Mouse (Mus musculus): ENCODE measurements around the gene Zc3hav1. TPM values are rescaled to one million over a fixed set of nuclear protein-coding genes. Genes with fewer than 3 reads are reported as not detected.

Gene Zc3hav1
- total and polyA plus RNA-seq, 2 experiments from 2014 or later, result 2.1 to 3.5 TPM

GRCm38 (mm10) chr6:38339078-38339477 lies 15.3 kb downstream of the Zc3hav1 start:
- 72% methylated on average over 2 of the region's 2 CpGs for WGBS

DNA sequence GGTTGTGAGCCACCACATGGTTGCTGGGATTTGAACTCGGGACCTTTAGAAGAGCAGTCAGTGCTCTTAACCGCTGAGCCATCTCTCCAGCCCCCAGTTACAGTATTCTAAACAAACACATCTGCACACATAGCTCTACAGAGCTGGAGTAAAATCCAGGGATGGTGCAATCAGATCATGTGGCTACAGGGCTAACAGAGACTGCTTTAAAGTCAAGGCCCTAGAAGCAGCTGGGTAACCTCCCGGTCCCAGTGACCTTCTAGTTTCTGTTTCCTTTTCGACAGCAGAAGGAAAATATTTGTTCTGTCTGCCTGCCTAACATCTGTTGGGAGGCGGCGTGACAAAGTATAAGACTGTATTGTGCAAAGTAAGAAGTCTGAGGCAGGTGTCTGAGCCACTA lies 16.5 kb downstream of the Zc3hav1 start:
- DNase-seq (ENCODE audit: low spot score) (no peak), ATAC-seq (ENCODE audit: low FRiP score) (no peak)
- Histone ChIP-seq H3K4me3 (ENCODE audit: low read depth, low read length) (no peak overlapping the region), H3K9ac (replicated peaks; ENCODE audit: low read length, poor library complexity, severe bottlenecking) (no peak overlapping the region), H3K9me3 (ENCODE audit: low read length) (no peaks in the 10 kb centered on the region), H3K27me3 (ENCODE audit: insufficient read depth, low read length) (no peaks in the 10 kb centered on the region), H3K4me2 (ENCODE audit: low read depth, low read length, poor library complexity, severe bottlenecking) (no peak overlapping the region), H3K4me1 (ENCODE audit: insufficient read depth, low read length) (no peaks in the 10 kb centered on the region), H3K36me3 (ENCODE audit: insufficient read depth, low read length) (no peaks in the 10 kb centered on the region), H3K27ac (ENCODE audit: low read depth, low read length) (no peak overlapping the region)
- WGBS, result 91% methylated on average over 6 of the region's 6 CpGs
- no peak for TF ChIP-seq CTCF (IDR thresholded peaks at IDR 0.05)

More at GRCm38 (mm10) chr6:38339078-38339477, 15.3 kb downstream of the Zc3hav1 start:
- ATAC-seq (ENCODE audit: low FRiP score) (no peak), DNase-seq (ENCODE audit: low spot score) (no peak)
- no peaks in the 10 kb centered on the region for H3K4me1 ChIP-seq (ENCODE audit: insufficient read depth, low read length)
- no peak for TF ChIP-seq CTCF (IDR thresholded peaks at IDR 0.05)
- no peak overlapping the region for H3K4me3 ChIP-seq (ENCODE audit: low read depth, low read length)
- H3K36me3 ChIP-seq (ENCODE audit: insufficient read depth, low read length), result no peaks in the 10 kb centered on the region
- no peak overlapping the region for H3K4me2 ChIP-seq (ENCODE audit: low read depth, low read length, poor library complexity, severe bottlenecking)
- no peak overlapping the region for H3K9ac ChIP-seq (replicated peaks; ENCODE audit: low read length, poor library complexity, severe bottlenecking)
- no peak overlapping the region for H3K27ac ChIP-seq (ENCODE audit: low read depth, low read length)
- H3K27me3 ChIP-seq (ENCODE audit: insufficient read depth, low read length), result no peaks in the 10 kb centered on the region
- H3K9me3 ChIP-seq (ENCODE audit: low read length), result no peaks in the 10 kb centered on the region

DNA sequence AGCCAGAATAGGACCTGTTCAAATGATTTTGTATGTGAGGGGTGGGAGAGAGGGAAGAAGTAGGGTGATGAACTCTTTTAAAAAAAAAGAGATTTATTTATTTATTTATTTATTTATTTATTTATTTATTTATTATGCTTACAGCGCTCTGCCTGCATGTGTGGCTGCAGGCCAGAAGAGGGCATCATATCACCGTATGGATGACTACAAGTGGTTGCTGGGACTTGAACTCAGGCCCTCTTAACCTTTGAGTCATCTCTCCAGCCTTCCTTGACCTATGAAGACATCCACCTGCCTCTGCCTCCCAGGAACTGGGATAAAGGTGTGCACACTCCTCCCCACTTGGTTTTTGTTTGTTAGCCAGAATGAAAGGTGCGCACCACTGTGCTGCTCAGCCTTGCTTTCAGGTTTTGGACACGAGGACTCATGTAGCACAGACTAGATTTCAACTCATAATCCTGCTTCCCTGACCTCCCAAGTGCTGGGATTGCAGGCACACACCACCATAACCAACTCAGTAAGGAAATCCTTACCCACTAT lies 17.2 kb downstream of the Zc3hav1 start:
- DNase-seq (ENCODE audit: low spot score) (no peak), ATAC-seq (ENCODE audit: low FRiP score) (no peak)
- Histone ChIP-seq H3K36me3 (ENCODE audit: insufficient read depth, low read length) (no peaks in the 10 kb centered on the region), H3K4me3 (ENCODE audit: low read depth, low read length) (no peak overlapping the region), H3K9ac (replicated peaks; ENCODE audit: low read length, poor library complexity, severe bottlenecking) (no peak overlapping the region), H3K9me3 (ENCODE audit: low read length) (no peaks in the 10 kb centered on the region), H3K4me2 (ENCODE audit: low read depth, low read length, poor library complexity, severe bottlenecking) (no peak overlapping the region), H3K4me1 (ENCODE audit: insufficient read depth, low read length) (no peaks in the 10 kb centered on the region), H3K27me3 (ENCODE audit: insufficient read depth, low read length) (no peaks in the 10 kb centered on the region), H3K27ac (ENCODE audit: low read depth, low read length) (no peak overlapping the region)
- TF ChIP-seq CTCF (IDR thresholded peaks at IDR 0.05), result no peak
- 87% methylated on average over 4 of the region's 4 CpGs for WGBS

GRCm38 (mm10) chr6:38335264-38335663 lies 19.1 kb downstream of the Zc3hav1 start:
- 88% methylated on average over 6 of the region's 6 CpGs for WGBS
- no peak for TF ChIP-seq CTCF (IDR thresholded peaks at IDR 0.05)
- Histone ChIP-seq H3K4me3 (ENCODE audit: low read depth, low read length) (no peak overlapping the region), H3K36me3 (ENCODE audit: insufficient read depth, low read length) (no peaks in the 10 kb centered on the region), H3K27ac (ENCODE audit: low read depth, low read length) (no peak overlapping the region), H3K9me3 (ENCODE audit: low read length) (no peaks in the 10 kb centered on the region), H3K4me2 (ENCODE audit: low read depth, low read length, poor library complexity, severe bottlenecking) (no peak overlapping the region), H3K4me1 (ENCODE audit: insufficient read depth, low read length) (no peaks in the 10 kb centered on the region), H3K27me3 (ENCODE audit: insufficient read depth, low read length) (no peaks in the 10 kb centered on the region), H3K9ac (replicated peaks; ENCODE audit: low read length, poor library complexity, severe bottlenecking) (no peak overlapping the region)
- ATAC-seq (ENCODE audit: low FRiP score) (no peak), DNase-seq (ENCODE audit: low spot score) (no peak)

- H3K36me3 ChIP-seq (ENCODE audit: insufficient read depth, low read length), result no peaks in the 10 kb centered on the region
- no peaks in the 10 kb centered on the region for H3K9me3 ChIP-seq (ENCODE audit: low read length)
- peak; percentile 73 for DNase-seq (ENCODE audit: low spot score)
- 26% methylated on average over 4 of the region's 4 CpGs for WGBS
- H3K4me3 ChIP-seq (ENCODE audit: low read depth, low read length), result no peak overlapping the region
- peak; percentile 87 for TF ChIP-seq CTCF (IDR thresholded peaks at IDR 0.05)
- ATAC-seq (ENCODE audit: low FRiP score), result 0 out of 2 replicates have a peak, but pooled peaks have one; percentile 66
- H3K27ac ChIP-seq (ENCODE audit: low read depth, low read length), result no peak overlapping the region
- no peaks in the 10 kb centered on the region; the same call in 1 of the 2 replicates for H3K27me3 ChIP-seq (ENCODE audit: insufficient read depth, low read length)
- no peak overlapping the region for H3K4me2 ChIP-seq (ENCODE audit: low read depth, low read length, poor library complexity, severe bottlenecking)
- H3K4me1 ChIP-seq (ENCODE audit: insufficient read depth, low read length), result no peaks in the 10 kb centered on the region
- H3K9ac ChIP-seq (replicated peaks; ENCODE audit: low read length, poor library complexity, severe bottlenecking), result no peak overlapping the region
Measured at GRCm38 (mm10) chr6:38326596-38326995, 27.8 kb downstream of the Zc3hav1 start.

GRCm38 (mm10) chr6:38320621-38321020 lies 33.8 kb downstream of the Zc3hav1 start:
- ATAC-seq (ENCODE audit: low FRiP score) (no peak), DNase-seq (ENCODE audit: low spot score) (no peak)
- Histone ChIP-seq H3K36me3 (ENCODE audit: insufficient read depth, low read length) (no peaks in the 10 kb centered on the region), H3K9ac (replicated peaks; ENCODE audit: low read length, poor library complexity, severe bottlenecking) (no peak overlapping the region), H3K4me2 (ENCODE audit: low read depth, low read length, poor library complexity, severe bottlenecking) (no peak overlapping the region), H3K4me1 (ENCODE audit: insufficient read depth, low read length) (no peaks in the 10 kb centered on the region), H3K9me3 (ENCODE audit: low read length) (no peaks in the 10 kb centered on the region), H3K27me3 (ENCODE audit: insufficient read depth, low read length) (no peaks in the 10 kb centered on the region; the same call in 1 of the 2 replicates), H3K4me3 (ENCODE audit: low read depth, low read length) (no peak overlapping the region), H3K27ac (ENCODE audit: low read depth, low read length) (no peak overlapping the region)
- 94% methylated on average over 9 of the region's 9 CpGs for WGBS
- TF ChIP-seq CTCF (IDR thresholded peaks at IDR 0.05), result no peak
